Mouse (Mus musculus): ENCODE data around the gene Try5. TPM values are rescaled to one million over a fixed set of nuclear protein-coding genes. Genes with fewer than 3 reads are reported as not detected.
"Not testable (repeated sequence)": the region's sequence is repeated elsewhere in the genome, so short reads cannot be mapped to it uniquely, and the experiment has no call there.

Gene Try5
- total RNA-seq (2021): not detected
- long read RNA-seq, experiment 1: 0 reads
- long read RNA-seq, experiment 2: 0 reads

- DNase-seq (ENCODE audit: low spot score in 2 of 2): not testable (repeated sequence)
Measured at GRCm38 (mm10) chr6:41316741-41317140, at the start of gene Try5. Gene Try5 (minus strand): TSS chr6:41316841.

- no peak for DNase-seq (ENCODE audit: low spot score in 2 of 2)
Measured at GRCm38 (mm10) chr6:41353932-41354331, 37.3 kb upstream of the Try5 start, which contains the start of gene Try10. Gene Try10 (plus strand): TSS chr6:41354105.

DNA sequence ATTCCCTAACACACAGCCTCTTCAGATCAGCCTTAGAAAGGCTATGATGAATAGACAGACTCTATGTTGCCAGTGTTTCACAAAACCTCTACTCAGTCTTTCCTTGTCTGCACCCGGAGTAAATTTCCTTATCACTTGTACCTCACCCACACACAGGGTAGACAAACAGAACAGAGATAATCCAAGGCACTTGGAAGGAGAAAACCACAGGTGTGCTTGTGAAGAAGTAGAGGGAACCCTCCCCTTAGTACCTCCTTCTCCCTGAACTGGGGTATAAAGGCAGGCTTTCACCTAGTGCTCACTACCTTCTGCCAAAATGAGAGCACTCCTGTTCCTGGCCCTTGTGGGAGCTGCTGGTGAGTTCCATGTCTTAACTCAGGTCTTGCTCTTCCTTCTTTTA, 14.7 kb downstream of the Try5 start, which contains the start of gene Try4:
Gene Try4 (plus strand): TSS at position 301 of the 400 bp plus-strand sequence.
- no peak for DNase-seq (ENCODE audit: low spot score in 2 of 2)

- no peak for DNase-seq (ENCODE audit: low spot score in 2 of 2)
Measured at GRCm38 (mm10) chr6:41298255-41298654, 18.4 kb downstream of the Try5 start.

GRCm38 (mm10) chr6:41266140-41266539, 50.5 kb downstream of the Try5 start:
- no peak for DNase-seq (ENCODE audit: low spot score in 2 of 2)

GRCm38 (mm10) chr6:41262796-41263195, 53.8 kb downstream of the Try5 start:
- DNase-seq (ENCODE audit: low spot score in 2 of 2): no peak

Other genes starting within 250 kb of the Try5 start
- gene Try4, start 14.6 kb downstream of the Try5 start, total RNA-seq (2021): not detected
- gene Try10, start 37.3 kb upstream of the Try5 start, total RNA-seq (2021): not detected
- not detected for gene Prss3, start 60.8 kb upstream of the Try5 start, total RNA-seq (2021)
- not detected for gene Gm5771, start 75.5 kb upstream of the Try5 start, total RNA-seq (2021)
- gene Gm10334, start 129.3 kb upstream of the Try5 start, total RNA-seq (2021): not detected
- gene Prss1, start 142.1 kb upstream of the Try5 start, total RNA-seq (2021): not detected
- gene Prss2, start 204.9 kb upstream of the Try5 start, total RNA-seq (2021): not detected